Mouse (Mus musculus) gastrocnemius, postnatal 36 days (tissue): Measurements from ENCODE around the gene Gm17689. TPM values are rescaled to one million over a fixed set of nuclear protein-coding genes. Genes with fewer than 3 reads are reported as not detected.

Experiments used
- DNase-seq, 2 experiments: peaks; one replicate each; pipeline ENCODE4 v3.0.0; 2022
- intact Hi-C: fragments of 180-260 bp; cut with DNase I; formaldehyde crosslinking; loops from one replicate; pipeline ENCODE4 v1.15.1; 2025
- long read RNA-seq, 2 experiments: library from polyadenylated mRNA; stranded (forward); transcript quantifications; one replicate each; pipeline ENCODE4 v2.0.0; 2021
- total RNA-seq, 2 experiments: library from RNA; stranded (reverse); gene quantifications; 2 replicates each; pipeline ENCODE4 v1.2.3; 2021

Gm17689 gene
- not detected for total RNA-seq
- long read RNA-seq, experiment 1: 0 reads
- long read RNA-seq, experiment 2: 0 reads

GRCm38 (mm10) chr9:36582535-36582934 is at the start of gene Gm17689:
TSS of gene Gm17689 (minus strand) at chr9:36582635.
- intact Hi-C loops: no loop called here
- DNase-seq: no peak

DNA sequence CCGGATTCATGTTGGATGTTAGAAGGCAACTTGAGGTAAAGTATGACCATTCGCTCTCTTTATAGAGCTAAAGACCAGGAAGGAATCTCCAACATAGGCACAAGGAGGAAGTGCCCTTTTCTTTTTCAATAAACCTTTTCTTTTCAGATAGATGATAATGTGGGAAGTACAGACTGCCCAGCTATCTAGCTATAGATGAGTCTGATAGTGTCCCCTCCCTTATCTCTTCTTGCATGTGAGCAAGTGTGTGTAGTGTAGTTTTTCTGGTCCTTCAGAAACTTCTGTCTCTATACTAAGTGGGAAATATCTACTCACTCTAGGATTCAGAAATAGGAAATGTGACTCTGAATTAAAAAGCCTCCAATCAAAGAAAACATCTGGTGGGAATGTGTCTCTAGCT is 40.6 kb downstream of the Gm17689 start, which contains the start of gene Gm5615:
TSS of gene Gm5615 (minus strand) at position 101 of the 400 bp plus-strand sequence.
- DNase-seq: no peak
- intact Hi-C loops: no loop called here

Other genes with a start within 250 kb of the Gm17689 start
- gene Gm7257, start 150.8 kb downstream of the Gm17689 start, total RNA-seq: not detected
- gene Gm9513, start 107.0 kb downstream of the Gm17689 start, total RNA-seq: not detected
- gene Gm5615, start 40.7 kb downstream of the Gm17689 start, total RNA-seq: not detected
- gene A630095E13Rik, start 60.7 kb upstream of the Gm17689 start, total RNA-seq: not detected
- gene Acrv1, start 110.6 kb upstream of the Gm17689 start, total RNA-seq: not detected
- gene Chek1, start 144.4 kb upstream of the Gm17689 start, total RNA-seq: under 1 TPM; 0.12 to 0.31 TPM
- 10 to 100 TPM; 36.2 to 42.6 TPM for gene Stt3a, start 185.0 kb upstream of the Gm17689 start, total RNA-seq
- 10 to 100 TPM; 69.0 to 73.0 TPM for gene Ei24, start 214.8 kb upstream of the Gm17689 start, total RNA-seq
- 1 to 10 TPM; 2.8 to 3.6 TPM for gene Fez1, start 239.2 kb upstream of the Gm17689 start, total RNA-seq